Mouse (Mus musculus) stomach, postnatal 0 days (tissue): ENCODE results near the gene 4933430I17Rik. TPM values are rescaled to one million over a fixed set of nuclear protein-coding genes. Genes with fewer than 3 reads are reported as not detected.
A peak's percentile ranks its signal among the peaks of the same experiment; 100 is the strongest.

ENCODE experiments used
- ATAC-seq: fragments of 200-750 bp; cut with Nextera tagmentation; 2 replicates; pipeline ENCODE4 v1.8.0; 2017; ENCODE audit not compliant: low FRiP score, low TSS enrichment
- DNase-seq: peaks from one replicate; pipeline ENCODE4 v3.0.0-alpha.2; 2016; ENCODE audit warnings: low spot score
- H3K27ac ChIP-seq: fragments of 300-500 bp; sonication (generic); replicated peaks from 2 replicates; pipeline ENCODE4 v1.5.1; 2014; ENCODE audit warnings: mild to moderate bottlenecking, control low read depth
- H3K27me3 ChIP-seq: fragments of 300-500 bp; sonication (generic); 2 replicates; pipeline ENCODE4 v1.6.1; 2014; ENCODE audit warnings: low read length; ENCODE audit not compliant: control insufficient read depth, insufficient read depth
- H3K36me3 ChIP-seq: fragments of 300-500 bp; sonication (generic); 2 replicates; pipeline ENCODE4 v1.6.1; 2014; ENCODE audit warnings: low read length, mixed read lengths; ENCODE audit not compliant: control insufficient read depth, insufficient read depth
- H3K4me1 ChIP-seq: fragments of 300-500 bp; sonication (generic); replicated peaks from 2 replicates; pipeline ENCODE4 v1.6.1; 2014; ENCODE audit warnings: antibody characterized with exemption; ENCODE audit not compliant: control insufficient read depth, insufficient read depth
- H3K4me2 ChIP-seq: fragments of 300-500 bp; sonication (generic); replicated peaks from 2 replicates; pipeline ENCODE4 v1.6.1; 2014; ENCODE audit warnings: low read depth, mild to moderate bottlenecking, control low read depth, moderate library complexity
- H3K4me3 ChIP-seq: fragments of 300-500 bp; sonication (generic); 2 replicates; pipeline ENCODE4 v1.5.1; 2014; ENCODE audit warnings: low read depth, low read length, control low read depth
- H3K9ac ChIP-seq: fragments of 300-500 bp; sonication (generic); 2 replicates; pipeline ENCODE4 v1.6.1; 2014; ENCODE audit warnings: mild to moderate bottlenecking, low read length, control low read depth, mixed read lengths
- H3K9me3 ChIP-seq: fragments of 300-500 bp; sonication (generic); 2 replicates; pipeline ENCODE4 v1.6.1; 2016; ENCODE audit warnings: low read length; ENCODE audit not compliant: control insufficient read depth
- CTCF ChIP-seq: IDR thresholded peaks from 2 replicates; pipeline ENCODE4 v1.5.1; 2016; ENCODE audit warnings: antibody characterized with exemption, low read depth, mild to moderate bottlenecking, moderate library complexity
- EP300 ChIP-seq: optimal IDR thresholded peaks from 2 replicates; pipeline ENCODE3; 2016; ENCODE audit warnings: antibody characterized with exemption
- WGBS: fragments of 180-500 bp; shearing (Covaris S2); extraction: QIAGEN DNeasy Blood & Tissue Kit; methylation state at CpG from one replicate; pipeline ENCODE4 v1.1.7; 2014; 5-methylcytosine and 5-hydroxymethylcytosine counted together
- polyA plus RNA-seq: library from polyadenylated mRNA; unstranded; fragments of >200 nt; fragmentation: Nextera tagmentation; extraction: Ambion mirVana; gene quantifications from 2 replicates; pipeline ENCODE4 v1.2.1, GENCODE M21; 2015

The 4933430I17Rik gene
- polyA plus RNA-seq, 1 experiment from 2014 or later, result 0.18 TPM

- no peak for ATAC-seq
- 58% methylated on average over 2 of the region's 2 CpGs for WGBS
- Histone ChIP-seq H3K4me3 (no peak overlapping the region), H3K4me1 (0 out of 2 replicates have a peak, but pooled peaks cover 3% of the 10 kb centered on the region), H3K27me3 (no peaks in the 10 kb centered on the region), H3K9ac (no peak overlapping the region), H3K36me3 (peaks cover 25% of the 10 kb centered on the region), H3K9me3 (no peaks in the 10 kb centered on the region), H3K27ac (no peak overlapping the region), H3K4me2 (no peak overlapping the region)
- TF ChIP-seq EP300 (no peak), CTCF (peak; percentile 68)
- DNase-seq, result peak; percentile 55
These were observed 18.4 kb upstream of the 4933430I17Rik start for GRCm38 (mm10) chr4:62506798-62507197.

DNA sequence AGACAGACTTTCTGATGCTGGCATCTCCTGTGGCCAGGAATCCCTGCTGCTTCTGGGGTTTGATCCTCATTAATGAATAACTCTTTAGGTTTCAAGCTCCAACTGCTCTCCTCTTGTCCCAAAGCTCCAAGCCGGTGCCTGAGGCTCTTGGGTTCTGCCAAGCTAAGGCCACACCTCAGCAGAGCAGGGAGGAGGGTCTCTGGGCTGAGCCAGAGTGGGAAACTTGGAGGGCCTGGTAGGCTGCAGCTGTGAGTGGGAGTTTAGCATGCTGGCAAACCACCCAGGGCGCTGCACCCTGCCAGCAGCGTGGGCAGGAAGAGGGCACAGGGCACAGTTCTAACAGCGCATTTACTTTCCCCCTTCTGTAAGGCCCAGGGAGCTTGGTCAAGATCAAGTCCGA is 16.3 kb upstream of the 4933430I17Rik start:
- 83% methylated on average over 5 of the region's 5 CpGs for WGBS

GRCm38 (mm10) chr4:62509946-62510345 is 15.2 kb upstream of the 4933430I17Rik start:
- TF ChIP-seq EP300 (no peak), CTCF (no peak)
- no peaks in the 10 kb centered on the region for H3K27me3 ChIP-seq
- H3K9me3 ChIP-seq, result no peaks in the 10 kb centered on the region
- H3K4me3 ChIP-seq, result no peak overlapping the region
- 78% methylated on average over 11 of the region's 11 CpGs for WGBS
- peaks cover 35% of the 10 kb centered on the region for H3K36me3 ChIP-seq
- H3K4me2 ChIP-seq, result no peak overlapping the region
- H3K27ac ChIP-seq, result no peak overlapping the region
- no peak for ATAC-seq
- H3K4me1 ChIP-seq, result no peaks in the 10 kb centered on the region
- no peak overlapping the region for H3K9ac ChIP-seq
- no peak for DNase-seq

More for the DNA sequence above, 16.3 kb upstream of the 4933430I17Rik start:
- no peaks in the 10 kb centered on the region for H3K4me1 ChIP-seq
- no peak overlapping the region for H3K9ac ChIP-seq
- DNase-seq (no peak), ATAC-seq (no peak)
- H3K4me2 ChIP-seq, result no peak overlapping the region
- no peaks in the 10 kb centered on the region for H3K9me3 ChIP-seq
- no peak for TF ChIP-seq EP300
- no peak for TF ChIP-seq CTCF
- 0 out of 2 replicates have a peak overlapping the region, but pooled peaks have one; percentile 13 for H3K27ac ChIP-seq
- H3K4me3 ChIP-seq, result no peak overlapping the region
- no peaks in the 10 kb centered on the region for H3K27me3 ChIP-seq
- peaks cover 35% of the 10 kb centered on the region for H3K36me3 ChIP-seq

DNA sequence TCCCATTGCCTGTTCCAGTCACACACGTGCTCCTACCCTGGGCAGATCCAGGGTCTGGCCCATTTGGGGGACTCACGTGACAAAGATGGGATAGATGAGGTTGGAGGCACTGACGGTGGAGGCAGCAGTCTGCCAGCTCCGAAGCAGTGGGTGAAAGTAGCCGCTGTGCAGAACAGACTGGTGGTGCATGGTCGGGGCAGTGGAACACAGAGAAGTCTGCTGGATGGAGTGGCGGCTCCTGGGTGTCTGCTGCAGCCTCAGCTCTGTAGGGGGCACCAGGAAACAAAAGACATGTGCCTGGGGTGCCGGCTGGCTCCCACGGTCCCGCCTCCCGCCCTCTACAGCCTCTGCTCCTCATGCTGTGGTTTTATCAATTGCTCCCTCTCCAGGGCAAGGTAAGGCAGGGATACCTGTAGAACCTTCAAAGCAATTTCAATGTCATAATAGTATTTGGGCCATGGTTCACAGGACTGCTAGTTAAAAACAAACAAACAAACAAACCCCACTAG is 11.1 kb upstream of the 4933430I17Rik start:
- Histone ChIP-seq H3K4me1 (peaks cover 6% of the 10 kb centered on the region), H3K9me3 (no peaks in the 10 kb centered on the region), H3K4me2 (no peak overlapping the region), H3K27me3 (no peaks in the 10 kb centered on the region), H3K9ac (no peak overlapping the region), H3K4me3 (no peak overlapping the region), H3K36me3 (peaks cover 24% of the 10 kb centered on the region), H3K27ac (no peak overlapping the region)
- TF ChIP-seq EP300, result no peak
- TF ChIP-seq CTCF, result 0 out of 2 replicates have a peak, but pooled peaks have one; percentile 9
- ATAC-seq (no peak), DNase-seq (no peak)
- 61% methylated on average over 11 of the region's 11 CpGs for WGBS

DNA sequence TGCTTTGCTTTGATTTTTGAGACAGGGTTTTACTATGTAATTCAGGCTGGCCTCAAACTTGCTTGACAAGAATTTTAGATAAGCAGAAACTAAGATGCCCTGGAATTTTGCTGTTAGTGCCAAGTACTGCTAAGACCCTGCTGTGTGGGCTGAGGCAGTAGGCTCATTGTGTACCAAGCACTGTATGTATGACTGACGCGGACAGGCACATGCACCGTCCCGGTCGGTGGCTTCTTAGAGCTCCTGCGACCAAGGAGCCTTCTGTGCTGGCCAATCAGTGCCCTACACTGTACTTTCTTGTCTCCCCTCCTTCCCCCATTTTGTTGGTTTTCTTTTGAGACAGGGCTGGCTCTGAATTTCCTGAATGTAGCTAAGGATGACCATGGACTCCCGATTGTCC is 10.2 kb upstream of the 4933430I17Rik start:
- 51% methylated on average over 7 of the region's 7 CpGs for WGBS
- Histone ChIP-seq H3K4me1 (peaks cover 6% of the 10 kb centered on the region), H3K9me3 (no peaks in the 10 kb centered on the region), H3K27me3 (no peaks in the 10 kb centered on the region), H3K36me3 (peaks cover 19% of the 10 kb centered on the region), H3K9ac (0 out of 2 replicates have a peak overlapping the region, but pooled peaks have one; percentile 3), H3K27ac (peak overlapping the region; percentile 91; the same call in 1 of the 2 replicates), H3K4me3 (no peak overlapping the region), H3K4me2 (no peak overlapping the region)
- DNase-seq (no peak), ATAC-seq (no peak)
- TF ChIP-seq EP300, result no peak
- TF ChIP-seq CTCF, result no peak

DNA sequence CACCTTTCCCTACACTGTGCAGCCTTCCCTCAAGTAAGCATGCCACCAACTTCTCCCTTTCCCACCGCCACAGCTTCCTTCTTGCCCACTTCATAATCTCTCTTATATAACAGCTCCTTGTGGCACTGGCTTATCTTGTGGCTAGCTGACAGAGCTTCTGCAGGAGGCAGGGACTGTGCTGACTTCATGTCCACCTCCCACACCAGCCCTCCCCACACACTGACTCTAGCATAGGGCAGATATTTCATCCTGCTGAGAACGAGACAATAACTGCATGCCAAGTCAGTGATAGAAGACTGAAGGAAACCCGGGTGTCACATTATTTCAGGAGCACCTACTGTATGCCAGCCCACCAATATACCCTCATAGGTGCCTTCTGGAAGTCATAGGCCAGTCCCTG is 9.7 kb upstream of the 4933430I17Rik start:
- Histone ChIP-seq H3K4me2 (peak overlapping the region; percentile 72), H3K27me3 (no peaks in the 10 kb centered on the region), H3K27ac (peak overlapping the region; percentile 91), H3K9me3 (no peaks in the 10 kb centered on the region), H3K36me3 (peaks cover 15% of the 10 kb centered on the region), H3K9ac (0 out of 2 replicates have a peak overlapping the region, but pooled peaks have one; percentile 3), H3K4me3 (no peak overlapping the region), H3K4me1 (peaks cover 6% of the 10 kb centered on the region)
- TF ChIP-seq EP300, result no peak
- TF ChIP-seq CTCF, result no peak
- DNase-seq (no peak), ATAC-seq (no peak)
- WGBS, result 54% methylated on average over 3 of the region's 3 CpGs
